Mouse (Mus musculus) bone marrow, adult 2 months (tissue): Measurements from ENCODE around the gene Atp2b2.

Experiments used
- CTCF ChIP-seq: fragments of 200-500 bp; IDR thresholded peaks from 2 replicates; pipeline ENCODE4 v1.5.1; 2011; ENCODE audit warnings: low read length, control low read depth; ENCODE audit not compliant: control insufficient read depth, insufficient read depth
- POLR2A ChIP-seq: fragments of 200-500 bp; IDR thresholded peaks from 2 replicates; pipeline ENCODE4 v1.6.1; 2011; ENCODE audit warnings: low read depth, mild to moderate bottlenecking, control low read depth, low read length, borderline replicate concordance; ENCODE audit not compliant: control insufficient read depth

- TF ChIP-seq CTCF = no peak
- no peak for TF ChIP-seq POLR2A
Observed at GRCm38 (mm10) chr6:114076061-114076460, 33.6 kb upstream of the Atp2b2 start.
